Mouse (Mus musculus) MEL (cell line): ENCODE data around the gene Abcc1.

ENCODE experiments used
- CTCF ChIP-seq, 3 experiments: IDR thresholded peaks in 2 of 3; conservative IDR thresholded peaks in 1 of 3; 2 replicates each; pipeline ENCODE4 v1.5.1; 2011 to 2012; ENCODE audit warnings: low read length in 3 of 3, low read depth in 2 of 3, mild to moderate bottlenecking in 2 of 3, improper control_type of control experiment in 1 of 3, inconsistent platforms in 1 of 3, mixed read lengths in 1 of 3, moderate library complexity in 1 of 3; ENCODE audit not compliant: control insufficient read depth in 1 of 3, insufficient read depth in 1 of 3, poor library complexity in 1 of 3, severe bottlenecking in 1 of 3
- MYC ChIP-seq: IDR thresholded peaks from 2 replicates; pipeline ENCODE4 v1.6.1; 2011; ENCODE audit warnings: low read depth, mild to moderate bottlenecking, low read length, improper control_type of control experiment, moderate library complexity
- POLR2A ChIP-seq, 2 experiments: IDR thresholded peaks; 2 replicates each; pipeline ENCODE4 v1.6.1; 2011 to 2012; ENCODE audit warnings: low read length in 2 of 2, mild to moderate bottlenecking in 2 of 2, control low read depth in 1 of 2, improper control_type of control experiment in 1 of 2, low read depth in 1 of 2, moderate library complexity in 1 of 2; ENCODE audit not compliant: control insufficient read depth in 1 of 2, insufficient read depth in 1 of 2, poor library complexity in 1 of 2

GRCm38 (mm10) chr16:14410611-14411010, 49.3 kb downstream of the Abcc1 start:
- TF ChIP-seq CTCF (IDR thresholded peaks at IDR 0.05 in 2 of 3, conservative IDR thresholded peaks at IDR 0.05 in 1 of 3; ENCODE audit: control insufficient read depth in 1 of 3, insufficient read depth in 1 of 3, low read depth in 2 of 3, low read length in 3 of 3, poor library complexity in 1 of 3, severe bottlenecking in 1 of 3) (no peak), MYC (no peak), POLR2A (IDR thresholded peaks at IDR 0.05; ENCODE audit: control insufficient read depth in 1 of 2, insufficient read depth in 1 of 2, low read depth in 1 of 2, low read length in 2 of 2, poor library complexity in 1 of 2) (no peak)
